Mouse (Mus musculus) heart, embryonic 14.5 days (tissue): ENCODE data around the gene Plpp1. TPM values are rescaled to one million over a fixed set of nuclear protein-coding genes. Genes with fewer than 3 reads are reported as not detected.

Experiments
- ATAC-seq: fragments of 200-750 bp; cut with Nextera tagmentation; 2 replicates; pipeline ENCODE4 v1.8.0; 2017; ENCODE audit warnings: low read depth, moderate TSS enrichment; ENCODE audit not compliant: insufficient number of reproducible peaks, insufficient read depth, low FRiP score
- H3K27ac ChIP-seq, 2 experiments: fragments of 200-500 bp in 1 of 2; fragments of 300-500 bp in 1 of 2; sonication (generic) in 1 of 2; replicated peaks in 1 of 2; 2 replicates each; pipeline ENCODE4 v1.5.1; 2012 to 2014; ENCODE audit warnings: low read depth in 2 of 2, low read length in 2 of 2, control low read depth in 1 of 2, mild to moderate bottlenecking in 1 of 2, mixed read lengths in 1 of 2; ENCODE audit not compliant: control insufficient read depth in 1 of 2, insufficient read depth in 1 of 2
- H3K27me3 ChIP-seq: fragments of 300-500 bp; sonication (generic); 2 replicates; pipeline ENCODE4 v1.6.1; 2014; ENCODE audit warnings: mild to moderate bottlenecking, low read length, control low read depth; ENCODE audit not compliant: control insufficient read depth, insufficient read depth
- H3K36me3 ChIP-seq: fragments of 300-500 bp; sonication (generic); 2 replicates; pipeline ENCODE4 v1.6.1; 2014; ENCODE audit warnings: mild to moderate bottlenecking, control low read depth, low read length, mixed read lengths; ENCODE audit not compliant: control insufficient read depth, insufficient read depth
- H3K4me1 ChIP-seq, 2 experiments: fragments of 200-500 bp in 1 of 2; fragments of 300-500 bp in 1 of 2; sonication (generic) in 1 of 2; 2 replicates each; pipeline ENCODE4 v1.6.1; 2012 to 2014; ENCODE audit warnings: low read length in 2 of 2, control low read depth in 1 of 2, mixed read lengths in 1 of 2; ENCODE audit not compliant: control insufficient read depth in 2 of 2, insufficient read depth in 2 of 2
- H3K4me2 ChIP-seq: fragments of 300-500 bp; sonication (generic); 2 replicates; pipeline ENCODE4 v1.6.1; 2014; ENCODE audit warnings: mild to moderate bottlenecking, low read length
- H3K4me3 ChIP-seq, 2 experiments: fragments of 200-500 bp in 1 of 2; fragments of 300-500 bp in 1 of 2; sonication (generic) in 1 of 2; 2 replicates each; pipeline ENCODE4 v1.5.1; 2012 to 2014; ENCODE audit warnings: low read length in 2 of 2, mild to moderate bottlenecking in 2 of 2, control low read depth in 1 of 2, low read depth in 1 of 2, moderate library complexity in 1 of 2; ENCODE audit not compliant: control insufficient read depth in 1 of 2, insufficient read depth in 1 of 2
- H3K9ac ChIP-seq: fragments of 300-500 bp; sonication (generic); 2 replicates; pipeline ENCODE4 v1.6.1; 2014; ENCODE audit warnings: mild to moderate bottlenecking, low read length
- H3K9me3 ChIP-seq: fragments of 300-500 bp; sonication (generic); 2 replicates; pipeline ENCODE4 v1.6.1; 2016; ENCODE audit warnings: low read length, control low read depth; ENCODE audit not compliant: control insufficient read depth
- WGBS: fragments of 180-500 bp; shearing (Covaris S2); extraction: QIAGEN DNeasy Blood & Tissue Kit; methylation state at CpG from one replicate; pipeline ENCODE4 v1.1.7; 2014; 5-methylcytosine and 5-hydroxymethylcytosine counted together
- polyA plus RNA-seq: library from polyadenylated mRNA; unstranded; fragments of >200 nt; fragmentation: Nextera tagmentation; extraction: Ambion mirVana; gene quantifications from 2 replicates; pipeline ENCODE4 v1.2.1, GENCODE M21; 2014

Gene Plpp1
- polyA plus RNA-seq, 1 experiment from 2014 or later, result 56.6 TPM

GRCm38 (mm10) chr13:112853710-112854316 lies 53.2 kb downstream of the Plpp1 start:
- peaks cover 8% of the 10 kb centered on the region for H3K36me3 ChIP-seq
- no peak overlapping the region for H3K9ac ChIP-seq
- no peaks in the 10 kb centered on the region for H3K9me3 ChIP-seq
- H3K4me1 ChIP-seq, result no peaks in the 10 kb centered on the region
- no peak overlapping the region for H3K4me2 ChIP-seq
- H3K4me3 ChIP-seq, result no peak overlapping the region
- 80% methylated on average over 17 of the region's 17 CpGs for WGBS
- no peaks in the 10 kb centered on the region for H3K27me3 ChIP-seq
- ATAC-seq, result no peak
- no peak overlapping the region for H3K27ac ChIP-seq

- Histone ChIP-seq H3K4me1 (no peaks in the 10 kb centered on the region), H3K27me3 (no peaks in the 10 kb centered on the region), H3K27ac (no peak overlapping the region), H3K4me3 (no peak overlapping the region), H3K4me2 (no peak overlapping the region), H3K9ac (no peak overlapping the region), H3K36me3 (peaks cover 9% of the 10 kb centered on the region), H3K9me3 (no peaks in the 10 kb centered on the region)
- no peak for ATAC-seq
- 75% methylated on average over 6 of the region's 6 CpGs for WGBS
These were observed 53.8 kb downstream of the Plpp1 start for GRCm38 (mm10) chr13:112854402-112854801.

- no peak for ATAC-seq
- Histone ChIP-seq H3K9me3 (no peaks in the 10 kb centered on the region), H3K36me3 (peaks cover 30% of the 10 kb centered on the region), H3K9ac (no peak overlapping the region), H3K27ac (no peak overlapping the region), H3K4me3 (no peak overlapping the region), H3K4me1 (peaks cover 2 to 9% of the 10 kb centered on the region in 2 experiments; a peak in 2 of 4 replicates), H3K4me2 (no peak overlapping the region), H3K27me3 (no peaks in the 10 kb centered on the region)
- WGBS, result 85% methylated on average over 7 of the region's 7 CpGs
These were observed 57.3 kb downstream of the Plpp1 start for GRCm38 (mm10) chr13:112857921-112858320.

GRCm38 (mm10) chr13:112859574-112860134 lies 59.1 kb downstream of the Plpp1 start:
- no peak for ATAC-seq
- 88% methylated on average over 21 of the region's 21 CpGs for WGBS
- Histone ChIP-seq H3K27ac (no peak overlapping the region), H3K4me3 (no peak overlapping the region), H3K4me2 (no peak overlapping the region), H3K9ac (no peak overlapping the region), H3K9me3 (no peaks in the 10 kb centered on the region), H3K36me3 (peaks cover 46% of the 10 kb centered on the region), H3K4me1 (peaks cover 2 to 12% of the 10 kb centered on the region in 2 experiments; a peak in 2 of 4 replicates), H3K27me3 (no peaks in the 10 kb centered on the region)

- no peak overlapping the region for H3K27ac ChIP-seq
- H3K4me3 ChIP-seq, result no peak overlapping the region
- H3K36me3 ChIP-seq, result peaks cover 51% of the 10 kb centered on the region
- no peaks in the 10 kb centered on the region for H3K27me3 ChIP-seq
- no peak overlapping the region for H3K4me2 ChIP-seq
- no peaks in the 10 kb centered on the region for H3K9me3 ChIP-seq
- peaks cover 2 to 12% of the 10 kb centered on the region in 2 experiments; a peak in 2 of 4 replicates for H3K4me1 ChIP-seq
- WGBS, result 93% methylated on average over 2 of the region's 2 CpGs
- ATAC-seq, result no peak
- no peak overlapping the region for H3K9ac ChIP-seq
These were observed 59.8 kb downstream of the Plpp1 start for GRCm38 (mm10) chr13:112860370-112860769.

- Histone ChIP-seq H3K36me3 (peaks cover 56% of the 10 kb centered on the region), H3K27ac (no peak overlapping the region), H3K9ac (no peak overlapping the region), H3K4me2 (no peak overlapping the region), H3K27me3 (no peaks in the 10 kb centered on the region), H3K4me3 (no peak overlapping the region), H3K4me1 (peaks cover 2 to 12% of the 10 kb centered on the region in 2 experiments; a peak in 2 of 4 replicates), H3K9me3 (no peaks in the 10 kb centered on the region)
- ATAC-seq, result no peak
- WGBS, result 91% methylated on average over 9 of the region's 9 CpGs
These were observed 60.3 kb downstream of the Plpp1 start for GRCm38 (mm10) chr13:112860911-112861310.

GRCm38 (mm10) chr13:112861825-112862306 lies 61.3 kb downstream of the Plpp1 start:
- H3K36me3 ChIP-seq, result peaks cover 63% of the 10 kb centered on the region
- H3K4me3 ChIP-seq, result no peak overlapping the region
- no peak overlapping the region for H3K9ac ChIP-seq
- H3K27ac ChIP-seq, result peak overlapping the region; percentile 19 to 25; a peak in 3 of 4 replicates
- peak overlapping the region; percentile 1 for H3K4me2 ChIP-seq
- WGBS, result 16% methylated on average over 5 of the region's 5 CpGs
- H3K9me3 ChIP-seq, result no peaks in the 10 kb centered on the region
- ATAC-seq, result no peak
- H3K27me3 ChIP-seq, result no peaks in the 10 kb centered on the region
- peaks cover 2 to 12% of the 10 kb centered on the region in 2 experiments; a peak in 2 of 4 replicates for H3K4me1 ChIP-seq
